Mouse (Mus musculus): ENCODE measurements around the gene Krtap3-2. TPM values are rescaled to one million over a fixed set of nuclear protein-coding genes. Genes with fewer than 3 reads are reported as not detected.
"Not testable (repeated sequence)": the region's sequence is repeated elsewhere in the genome, so short reads cannot be mapped to it uniquely, and the experiment has no call there.

The Krtap3-2 gene
- polyA plus RNA-seq (2015; fragmentation: Nextera tagmentation; extraction: Ambion mirVana) = 0.19 and 0.34 TPM in 2 replicates

GRCm38 (mm10) chr11:99556753-99557152 is at the start of gene Krtap3-2:
Gene Krtap3-2, minus strand, starts transcription at chr11:99556853.
- Histone ChIP-seq H3K9me3 (ENCODE audit: control insufficient read depth, low read length) (no peaks in the 10 kb centered on the region), H3K9ac (ENCODE audit: low read length) (no peak within 1 kb of the TSS), H3K4me3 (ENCODE audit: low read depth, low read length) (no peak within 1 kb of the TSS), H3K27ac (replicated peaks) (no peak within 1 kb of the TSS), H3K36me3 (ENCODE audit: control insufficient read depth, insufficient read depth, low read length) (no peaks in the 10 kb centered on the region), H3K4me1 (replicated peaks; ENCODE audit: control insufficient read depth, insufficient read depth) (no peaks in the 10 kb centered on the region), H3K4me2 (replicated peaks; ENCODE audit: low read depth) (no peak within 1 kb of the TSS), H3K27me3 (ENCODE audit: control insufficient read depth, insufficient read depth, low read length) (no peaks in the 10 kb centered on the region)
- no peak for TF ChIP-seq EP300 (optimal IDR thresholded peaks at IDR 0.05)
- no peak for TF ChIP-seq CTCF (IDR thresholded peaks at IDR 0.05; ENCODE audit: low read depth)
- WGBS = 79% methylated on average over 2 of the region's 2 CpGs
- DNase-seq (ENCODE audit: low spot score) (no peak), ATAC-seq (ENCODE audit: low FRiP score, low TSS enrichment) (no peak)

GRCm38 (mm10) chr11:99603208-99603607 is 46.6 kb upstream of the Krtap3-2 start, which contains the start of gene Gm11938:
Gene Gm11938, minus strand, starts transcription at chr11:99603308.
- H3K27ac ChIP-seq (replicated peaks); H3K4me3 ChIP-seq (ENCODE audit: low read depth, low read length); H3K9me3 ChIP-seq (ENCODE audit: control insufficient read depth, low read length); H3K36me3 ChIP-seq (ENCODE audit: control insufficient read depth, insufficient read depth, low read length); ATAC-seq (ENCODE audit: low FRiP score, low TSS enrichment); H3K27me3 ChIP-seq (ENCODE audit: control insufficient read depth, insufficient read depth, low read length); H3K4me1 ChIP-seq (replicated peaks; ENCODE audit: control insufficient read depth, insufficient read depth); H3K9ac ChIP-seq (ENCODE audit: low read length); H3K4me2 ChIP-seq (replicated peaks; ENCODE audit: low read depth); DNase-seq (ENCODE audit: low spot score): not testable (repeated sequence)
- WGBS = 53% methylated on average over 1 of the region's 1 CpGs

GRCm38 (mm10) chr11:99597742-99598141 is 41.1 kb upstream of the Krtap3-2 start, which contains the start of gene Krtap9-3:
Gene Krtap9-3, minus strand, starts transcription at chr11:99598105.
- not testable (repeated sequence) for H3K36me3 ChIP-seq (ENCODE audit: control insufficient read depth, insufficient read depth, low read length); H3K27ac ChIP-seq (replicated peaks); H3K27me3 ChIP-seq (ENCODE audit: control insufficient read depth, insufficient read depth, low read length); DNase-seq (ENCODE audit: low spot score); ATAC-seq (ENCODE audit: low FRiP score, low TSS enrichment); H3K9me3 ChIP-seq (ENCODE audit: control insufficient read depth, low read length); H3K9ac ChIP-seq (ENCODE audit: low read length); H3K4me3 ChIP-seq (ENCODE audit: low read depth, low read length); H3K4me1 ChIP-seq (replicated peaks; ENCODE audit: control insufficient read depth, insufficient read depth); H3K4me2 ChIP-seq (replicated peaks; ENCODE audit: low read depth)
- WGBS = 63% methylated on average over 4 of the region's 6 CpGs

GRCm38 (mm10) chr11:99590981-99591380 is 34.3 kb upstream of the Krtap3-2 start, which contains the start of gene Krtap1-3:
Gene Krtap1-3, minus strand, starts transcription at chr11:99591339.
- 88% methylated on average over 6 of the region's 6 CpGs for WGBS
- H3K4me3 ChIP-seq (ENCODE audit: low read depth, low read length) = no peak within 1 kb of the TSS
- ATAC-seq (ENCODE audit: low FRiP score, low TSS enrichment) (no peak), DNase-seq (ENCODE audit: low spot score) (no peak)
- H3K27me3 ChIP-seq (ENCODE audit: control insufficient read depth, insufficient read depth, low read length) = no peaks in the 10 kb centered on the region
- no peaks in the 10 kb centered on the region for H3K36me3 ChIP-seq (ENCODE audit: control insufficient read depth, insufficient read depth, low read length)
- no peak within 1 kb of the TSS for H3K27ac ChIP-seq (replicated peaks)
- H3K9ac ChIP-seq (ENCODE audit: low read length) = no peak within 1 kb of the TSS
- no peaks in the 10 kb centered on the region for H3K9me3 ChIP-seq (ENCODE audit: control insufficient read depth, low read length)
- TF ChIP-seq EP300 (optimal IDR thresholded peaks at IDR 0.05) (no peak), CTCF (IDR thresholded peaks at IDR 0.05; ENCODE audit: low read depth) (no peak)
- H3K4me2 ChIP-seq (replicated peaks; ENCODE audit: low read depth) = no peak within 1 kb of the TSS
- H3K4me1 ChIP-seq (replicated peaks; ENCODE audit: control insufficient read depth, insufficient read depth) = no peaks in the 10 kb centered on the region

GRCm38 (mm10) chr11:99585096-99585495 is 28.4 kb upstream of the Krtap3-2 start:
- Histone ChIP-seq H3K4me1 (replicated peaks; ENCODE audit: control insufficient read depth, insufficient read depth) (no peaks in the 10 kb centered on the region), H3K27ac (replicated peaks) (no peak overlapping the region), H3K4me2 (replicated peaks; ENCODE audit: low read depth) (no peak overlapping the region), H3K4me3 (ENCODE audit: low read depth, low read length) (no peak overlapping the region), H3K36me3 (ENCODE audit: control insufficient read depth, insufficient read depth, low read length) (no peaks in the 10 kb centered on the region), H3K27me3 (ENCODE audit: control insufficient read depth, insufficient read depth, low read length) (no peaks in the 10 kb centered on the region), H3K9ac (ENCODE audit: low read length) (no peak overlapping the region), H3K9me3 (ENCODE audit: control insufficient read depth, low read length) (no peaks in the 10 kb centered on the region)
- ATAC-seq (ENCODE audit: low FRiP score, low TSS enrichment) (no peak), DNase-seq (ENCODE audit: low spot score) (no peak)
- TF ChIP-seq CTCF (IDR thresholded peaks at IDR 0.05; ENCODE audit: low read depth) (no peak), EP300 (optimal IDR thresholded peaks at IDR 0.05) (no peak)
- 85% methylated on average over 7 of the region's 7 CpGs for WGBS

GRCm38 (mm10) chr11:99583245-99583704 is 26.6 kb upstream of the Krtap3-2 start, which contains the start of gene Krtap1-4:
Gene Krtap1-4, minus strand, starts transcription at chr11:99583654.
- no peak for DNase-seq (ENCODE audit: low spot score)
- H3K4me1 ChIP-seq (replicated peaks; ENCODE audit: control insufficient read depth, insufficient read depth) = no peaks in the 10 kb centered on the region
- 83% methylated on average over 5 of the region's 5 CpGs for WGBS
- H3K27ac ChIP-seq (replicated peaks) = no peak within 1 kb of the TSS
- no peak within 1 kb of the TSS for H3K9ac ChIP-seq (ENCODE audit: low read length)
- TF ChIP-seq CTCF (IDR thresholded peaks at IDR 0.05; ENCODE audit: low read depth) (no peak), EP300 (optimal IDR thresholded peaks at IDR 0.05) (no peak)
- no peak within 1 kb of the TSS for H3K4me3 ChIP-seq (ENCODE audit: low read depth, low read length)
- no peaks in the 10 kb centered on the region for H3K36me3 ChIP-seq (ENCODE audit: control insufficient read depth, insufficient read depth, low read length)
- H3K9me3 ChIP-seq (ENCODE audit: control insufficient read depth, low read length) = no peaks in the 10 kb centered on the region
- no peaks in the 10 kb centered on the region for H3K27me3 ChIP-seq (ENCODE audit: control insufficient read depth, insufficient read depth, low read length)
- H3K4me2 ChIP-seq (replicated peaks; ENCODE audit: low read depth) = no peak within 1 kb of the TSS
- ATAC-seq (ENCODE audit: low FRiP score, low TSS enrichment) = no peak

Data from stomach, postnatal 0 days (tissue).